Mouse (Mus musculus): ENCODE data around the gene Tssk3.
"Not testable (repeated sequence)": the region's sequence is repeated elsewhere in the genome, so short reads cannot be mapped to it uniquely, and the experiment has no call there.

Tssk3 gene

DNA sequence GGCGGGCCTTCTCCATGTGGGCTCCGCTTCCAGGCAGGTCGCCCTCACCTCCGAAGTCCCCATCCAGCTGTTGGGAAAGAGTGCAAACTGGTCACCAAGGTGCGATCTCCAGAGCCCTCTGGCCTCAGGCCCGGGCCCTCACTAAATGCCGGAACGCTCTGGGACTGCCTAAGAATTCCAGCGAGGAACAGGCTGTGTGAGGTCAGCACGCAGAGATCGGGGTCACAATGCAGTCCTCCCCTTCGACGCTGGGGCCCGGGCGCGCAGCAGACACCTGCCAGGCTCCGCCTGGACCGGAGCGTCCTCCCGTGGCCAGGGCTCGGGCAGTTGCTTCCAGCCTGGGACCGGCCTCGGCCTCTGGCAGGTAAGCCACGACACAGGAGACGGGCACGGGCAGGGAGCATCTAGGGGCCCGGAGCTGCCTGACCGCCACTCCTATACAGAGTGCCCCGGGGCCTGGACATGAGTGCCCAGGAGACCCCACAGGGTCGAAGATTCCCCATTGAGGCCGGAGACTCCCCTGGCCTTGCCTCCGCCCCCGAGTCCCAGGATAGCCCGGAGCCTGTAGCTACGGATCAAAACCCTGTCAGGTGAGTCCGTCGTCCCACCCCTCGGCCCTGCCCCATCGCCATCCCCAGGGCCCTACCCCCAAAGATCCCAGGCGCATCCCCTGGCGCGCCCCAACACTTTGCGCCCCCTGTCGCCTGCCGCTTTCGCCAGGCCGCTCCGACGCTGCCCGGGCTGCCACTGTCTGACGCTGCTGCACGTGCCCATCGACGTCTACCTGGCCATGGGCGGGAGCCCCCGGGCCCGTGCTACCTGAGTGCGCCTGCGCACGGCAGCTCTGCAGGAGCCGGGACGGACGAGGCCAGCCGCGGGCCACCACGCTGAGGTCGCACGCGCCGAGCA, at the start of gene Tssk3, which contains the start of gene Fam229a:
Gene Tssk3, minus strand, starts transcription at position 51 of the 909 bp plus-strand sequence.
Gene Fam229a, plus strand, starts transcription at position 219 of the 909 bp plus-strand sequence.
- DNase-seq (ENCODE audit: extremely low spot score) = peak; percentile 49

DNA sequence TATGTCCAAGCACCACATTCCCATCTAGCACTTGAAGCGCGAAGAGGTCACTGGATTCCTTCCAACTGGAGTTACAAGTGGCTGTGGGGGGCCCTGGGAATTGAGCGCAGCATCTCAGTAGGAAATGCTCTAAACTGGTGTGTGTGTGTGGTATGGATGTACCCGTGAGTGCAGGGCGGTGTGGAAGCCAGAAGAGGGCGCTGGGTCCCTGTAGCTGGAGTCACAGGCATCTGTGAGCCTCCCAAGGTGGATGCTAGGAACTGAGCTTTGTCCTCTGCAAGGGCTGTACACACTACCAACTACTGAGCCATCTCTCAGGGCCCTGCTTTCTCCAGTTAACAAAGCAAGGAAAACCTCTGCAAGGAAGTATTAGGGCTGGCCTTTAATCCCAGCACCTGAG, 49.2 kb upstream of the Tssk3 start:
- DNase-seq (ENCODE audit: extremely low spot score) = no peak

DNA sequence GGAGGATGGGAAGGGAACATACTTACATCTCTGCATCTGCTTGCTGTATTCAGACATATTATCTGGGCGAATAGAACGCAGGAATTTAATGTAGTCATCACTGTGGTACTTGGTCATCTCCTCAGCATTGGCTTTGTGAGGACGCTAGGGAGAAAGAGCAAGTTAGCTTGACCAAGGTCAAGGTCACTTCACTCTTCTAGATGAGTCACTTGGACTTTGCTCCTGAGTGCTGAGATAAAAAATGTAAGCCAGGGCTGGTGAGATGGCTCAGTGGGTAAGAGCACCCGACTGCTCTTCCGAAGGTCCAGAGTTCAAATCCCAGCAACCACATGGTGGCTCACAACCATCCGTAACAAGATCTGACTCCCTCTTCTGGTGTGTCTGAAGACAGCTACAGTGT, 38.1 kb upstream of the Tssk3 start:
- DNase-seq (ENCODE audit: extremely low spot score) = not testable (repeated sequence)

DNA sequence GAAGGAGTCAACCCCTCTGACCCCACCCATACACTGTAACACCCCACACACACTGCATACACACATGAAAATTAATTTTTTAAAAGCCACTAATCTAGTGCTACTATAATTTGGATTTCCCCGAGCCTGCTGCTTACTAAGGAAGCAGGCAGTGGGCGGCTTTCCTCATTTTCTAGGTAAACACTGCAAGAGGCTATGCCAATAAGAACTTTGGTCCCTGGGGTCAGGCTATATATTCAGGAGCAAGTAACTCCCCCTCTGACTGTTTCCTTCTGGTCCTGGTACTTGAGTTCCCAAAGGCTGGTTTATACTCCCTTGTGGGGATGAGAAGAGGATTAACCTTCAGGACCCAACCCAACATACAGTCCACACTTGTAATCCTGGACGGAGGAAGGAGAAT, 35.1 kb upstream of the Tssk3 start:
- no peak for DNase-seq (ENCODE audit: extremely low spot score)

DNA sequence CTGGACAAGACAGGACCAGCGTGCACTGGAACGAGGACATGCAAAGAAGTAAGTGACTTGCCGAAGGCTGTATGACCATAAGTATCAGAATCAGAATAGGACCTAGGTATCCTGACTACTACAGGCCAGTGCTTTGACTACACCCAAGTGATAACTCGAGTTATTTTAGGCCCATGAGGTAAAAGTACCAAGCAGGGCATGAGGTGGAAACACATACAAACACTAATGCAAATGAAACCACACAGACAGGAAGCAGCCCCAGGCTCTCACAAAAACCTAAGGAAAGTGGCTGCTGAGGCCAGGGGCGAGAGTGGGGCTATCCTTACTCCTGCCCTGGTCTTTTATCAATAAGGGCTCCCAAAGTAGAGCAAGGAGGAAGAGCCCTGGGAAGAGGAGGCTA, 34.5 kb upstream of the Tssk3 start:
- DNase-seq (ENCODE audit: extremely low spot score) = no peak

DNA sequence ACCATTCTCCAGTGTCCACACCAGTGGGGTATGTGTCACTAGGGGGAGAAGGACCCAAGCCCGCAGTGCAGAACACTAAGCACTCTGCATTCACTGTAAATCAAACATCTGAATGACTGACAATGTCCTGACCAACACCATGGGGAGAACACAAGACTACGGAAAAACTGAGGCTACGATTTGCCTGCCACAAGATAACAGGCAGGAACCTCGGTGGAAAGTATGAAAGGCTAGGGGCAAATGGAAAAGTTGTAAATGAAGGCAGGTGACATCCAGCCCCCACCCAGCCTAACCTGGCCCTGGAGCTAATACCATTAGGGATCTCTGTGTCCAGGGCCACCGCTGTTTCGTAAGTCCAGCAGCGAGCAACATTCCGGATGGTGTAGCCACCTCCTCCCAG, 27.7 kb upstream of the Tssk3 start:
- no peak for DNase-seq (ENCODE audit: extremely low spot score)

DNA sequence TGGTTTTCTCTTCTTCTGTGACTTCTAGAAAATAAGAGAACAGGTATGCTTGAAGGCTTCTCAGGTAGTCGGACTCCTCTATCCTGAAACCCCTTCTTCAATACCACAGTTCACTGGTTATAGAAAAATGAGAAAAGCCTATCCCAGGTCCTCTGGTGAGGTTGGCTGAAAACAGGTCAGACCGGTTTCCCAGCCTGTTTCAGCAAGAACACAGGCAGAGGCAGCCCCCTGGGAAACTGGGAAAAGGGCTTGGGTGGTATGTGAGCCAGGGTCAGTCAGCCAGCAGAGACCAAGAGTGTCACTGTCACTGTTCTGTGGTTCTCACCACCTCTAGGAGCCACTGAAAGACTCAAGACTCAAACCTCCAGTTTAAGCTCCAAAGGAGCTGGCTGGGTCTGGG, 26.1 kb upstream of the Tssk3 start:
- peak; percentile 42 for DNase-seq (ENCODE audit: extremely low spot score)

DNA sequence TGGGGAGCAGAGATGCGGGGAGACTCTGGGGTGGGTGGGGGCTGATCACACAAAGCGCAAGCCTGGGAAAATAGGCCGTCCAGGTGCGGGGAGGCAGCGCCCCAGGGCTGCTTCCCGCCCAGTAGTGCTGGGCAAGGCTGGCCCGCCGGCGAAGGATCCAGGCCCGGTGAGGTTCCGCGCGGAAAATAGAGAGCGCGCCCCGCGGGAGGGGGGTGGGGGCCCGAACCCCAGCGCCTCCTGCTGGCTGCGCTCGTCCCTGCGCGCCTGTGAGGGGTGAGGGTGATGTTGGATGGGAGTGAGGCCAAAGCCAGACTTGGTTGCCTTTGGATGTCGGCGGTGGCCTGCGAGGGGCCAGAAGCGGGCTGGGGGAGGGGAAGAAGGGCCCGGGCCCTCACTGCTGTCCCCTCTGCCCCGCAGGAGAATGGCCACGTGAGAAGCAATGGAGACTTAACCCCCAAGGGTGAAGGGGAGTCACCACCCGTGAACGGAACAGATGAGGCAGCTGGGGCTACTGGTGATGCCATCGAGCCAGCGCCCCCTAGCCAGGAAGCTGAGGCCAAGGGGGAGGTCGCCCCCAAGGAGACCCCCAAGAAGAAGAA, 23.6 kb upstream of the Tssk3 start:
- DNase-seq (ENCODE audit: extremely low spot score) = peak; percentile 83

DNA sequence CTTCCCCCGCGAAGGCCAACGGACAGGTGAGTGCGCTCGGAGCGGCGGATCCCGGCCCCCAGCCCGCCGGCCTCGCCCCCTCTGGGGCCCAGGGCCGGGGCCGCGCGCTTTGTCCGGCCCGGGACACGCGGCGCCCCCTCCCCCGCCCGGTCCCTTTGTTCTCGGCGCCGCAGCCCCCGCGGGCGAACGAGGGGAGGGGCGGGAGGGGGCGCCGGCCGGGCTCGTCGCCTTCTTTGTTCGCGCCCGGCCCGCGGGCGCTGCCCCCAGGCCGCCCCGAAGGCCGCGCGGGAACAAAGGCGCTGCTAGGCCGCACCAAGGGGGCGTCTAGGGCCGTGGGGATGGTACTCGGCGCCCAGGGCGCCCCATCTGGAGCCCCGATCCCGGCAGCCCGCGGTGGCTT, 23.1 kb upstream of the Tssk3 start:
- DNase-seq (ENCODE audit: extremely low spot score) = no peak

DNA sequence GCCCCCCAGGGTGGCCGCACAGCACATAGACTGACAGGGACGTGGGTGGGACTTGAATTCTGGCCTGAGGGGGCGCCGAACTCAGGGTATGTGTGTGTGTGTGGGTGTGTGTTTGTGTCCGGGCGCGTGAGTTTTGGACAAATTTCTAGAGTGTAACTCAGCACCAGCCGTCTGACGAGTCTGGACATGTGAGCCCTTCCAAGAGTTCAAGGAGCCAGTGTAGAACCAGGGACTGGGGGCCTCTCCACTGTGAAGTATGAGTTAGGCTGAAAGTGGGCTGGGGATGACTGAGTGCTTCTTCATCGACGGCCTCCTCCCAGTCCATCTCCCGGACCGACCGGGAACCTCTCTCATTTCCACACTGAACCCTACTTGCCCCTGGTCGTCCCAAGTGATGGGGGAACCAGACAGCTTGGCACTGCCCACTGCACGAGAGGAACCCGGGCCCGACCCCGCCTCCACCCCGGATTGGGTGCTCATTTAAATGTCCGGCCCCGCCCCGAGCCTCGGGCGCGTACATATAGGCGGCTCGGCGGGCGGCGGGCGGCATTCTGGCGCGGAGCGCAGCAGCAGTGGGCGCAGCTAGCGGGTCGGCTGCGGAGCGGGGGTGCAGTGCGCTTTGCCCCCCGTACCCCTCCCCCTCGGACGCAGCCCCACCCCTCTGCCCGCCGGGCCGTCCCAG, 22.4 kb upstream of the Tssk3 start, which contains the start of gene Marcksl1:
Gene Marcksl1, plus strand, starts transcription at position 496 of the 682 bp plus-strand sequence.
- DNase-seq (ENCODE audit: extremely low spot score) = peak; percentile 94

DNA sequence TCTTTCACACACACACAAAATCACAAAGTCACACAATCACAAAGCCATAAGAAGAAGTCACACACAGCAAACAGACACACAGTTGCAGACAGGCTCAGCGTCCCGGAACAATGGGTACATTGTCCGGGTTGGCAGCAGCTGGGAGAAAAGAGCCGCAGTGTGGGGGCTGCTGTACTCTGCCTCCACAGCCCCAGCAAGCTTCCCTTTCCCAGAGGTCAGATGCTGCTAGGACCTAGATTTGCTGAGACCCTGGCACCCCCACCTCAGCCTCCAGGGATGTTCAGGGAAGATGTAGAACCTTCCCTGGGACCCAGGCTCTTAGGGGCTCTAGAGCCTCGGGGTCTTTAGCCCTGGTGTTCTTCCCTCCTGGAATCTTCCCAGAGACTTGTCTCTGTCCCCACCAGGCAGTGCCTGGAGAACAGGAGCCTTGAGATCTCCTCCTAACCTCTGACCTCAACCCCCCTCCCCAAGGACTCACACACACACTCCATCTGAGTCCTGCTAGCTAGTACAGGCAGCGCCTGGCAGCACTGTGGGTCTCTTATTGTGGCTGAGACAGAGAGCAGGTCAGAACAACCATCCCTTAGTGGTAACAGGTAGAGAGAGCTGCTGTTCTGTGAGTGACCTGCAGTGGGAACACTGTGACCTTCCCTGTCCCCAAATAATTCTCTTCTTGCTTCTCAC, 20.7 kb upstream of the Tssk3 start:
- DNase-seq (ENCODE audit: extremely low spot score) = peak; percentile 54

DNA sequence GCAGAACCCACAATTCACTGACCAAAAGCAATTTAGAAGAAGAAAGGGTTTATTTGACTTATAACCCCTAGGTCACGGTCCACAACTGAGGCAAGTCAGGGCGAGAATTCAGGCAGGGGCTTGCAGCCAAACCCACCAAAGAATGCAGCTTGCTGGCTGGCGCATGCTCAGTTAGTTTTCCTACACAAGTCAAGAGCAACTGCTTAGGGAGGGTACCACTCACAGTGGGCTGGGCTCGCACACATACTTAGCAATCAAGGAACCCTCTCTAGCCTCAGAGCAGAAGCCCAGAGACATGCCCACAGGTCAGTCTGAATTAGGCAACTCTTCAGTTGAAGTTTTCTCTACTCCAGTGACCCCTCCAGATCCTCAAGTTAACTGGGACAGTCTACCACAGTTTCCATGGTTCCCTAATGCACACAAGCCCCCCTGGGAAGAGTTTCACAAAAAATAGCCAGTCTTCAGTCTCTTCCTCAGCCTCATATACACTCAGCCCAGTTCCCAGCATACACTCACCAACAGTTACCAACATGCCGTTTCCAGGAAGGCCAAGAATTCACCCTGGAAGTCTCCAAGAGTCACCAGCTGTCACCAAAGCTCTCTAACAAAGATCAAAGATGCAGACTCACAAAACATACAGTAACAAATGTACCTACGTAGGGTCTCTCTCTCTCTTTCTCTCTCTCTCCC, 20.0 kb upstream of the Tssk3 start:
- peak; percentile 34 for DNase-seq (ENCODE audit: extremely low spot score)

DNA sequence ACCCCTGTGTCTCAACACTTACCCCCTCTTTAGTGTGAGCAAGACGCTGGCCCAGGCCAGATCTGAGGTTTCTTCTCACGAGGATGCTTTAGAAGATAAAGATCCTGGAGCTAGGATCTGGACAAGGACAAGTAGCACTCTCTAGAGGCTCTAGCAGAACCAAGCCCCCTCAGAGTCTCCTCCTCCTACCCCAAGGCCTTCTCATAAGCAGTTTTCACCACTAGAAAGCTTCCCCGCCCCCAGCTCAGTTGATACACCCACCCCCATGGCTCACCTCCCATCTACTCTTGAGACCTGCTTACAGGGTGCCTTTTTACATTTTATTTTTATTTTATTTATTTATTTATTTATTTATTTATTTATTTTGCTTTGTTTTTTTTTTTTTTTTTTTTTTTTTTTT, 18.8 kb upstream of the Tssk3 start:
- no peak for DNase-seq (ENCODE audit: extremely low spot score)

DNA sequence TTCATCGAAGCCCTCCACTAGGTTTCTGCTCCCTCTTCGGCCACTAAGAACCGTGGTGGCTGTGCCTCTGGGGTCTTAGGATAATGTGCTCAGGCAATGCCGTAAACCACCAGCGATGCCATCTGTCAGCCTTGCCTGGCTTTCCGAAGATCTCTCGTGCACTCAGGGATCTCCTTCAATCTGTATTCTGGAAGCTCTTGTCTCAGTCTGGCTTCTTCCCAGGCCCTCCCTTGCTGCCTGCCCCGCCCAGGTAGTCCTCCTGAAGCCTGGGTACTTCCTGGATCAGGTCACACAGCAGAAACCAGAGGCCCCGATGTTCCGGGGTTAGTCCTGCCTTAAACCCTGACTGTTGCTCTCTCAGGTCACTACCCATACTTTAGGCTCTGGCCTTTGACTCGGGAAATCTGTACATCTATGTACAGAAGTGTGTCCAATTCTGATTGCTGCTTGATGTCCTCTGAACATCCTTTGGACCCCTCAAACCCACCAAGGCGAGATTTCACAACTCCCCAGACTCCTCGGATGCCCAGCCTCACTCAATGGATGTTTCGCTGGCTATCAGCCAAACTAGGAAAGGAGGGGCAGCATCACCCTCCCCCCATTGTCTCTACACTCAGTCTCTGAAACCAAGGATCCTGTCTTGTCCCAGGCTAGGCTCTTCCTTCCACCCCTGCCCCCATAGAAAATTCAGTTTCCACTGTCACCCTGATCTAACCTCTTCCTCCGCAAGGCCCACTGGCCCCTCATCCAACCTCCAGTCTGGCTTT, 18.2 kb upstream of the Tssk3 start:
- no peak for DNase-seq (ENCODE audit: extremely low spot score)

DNA sequence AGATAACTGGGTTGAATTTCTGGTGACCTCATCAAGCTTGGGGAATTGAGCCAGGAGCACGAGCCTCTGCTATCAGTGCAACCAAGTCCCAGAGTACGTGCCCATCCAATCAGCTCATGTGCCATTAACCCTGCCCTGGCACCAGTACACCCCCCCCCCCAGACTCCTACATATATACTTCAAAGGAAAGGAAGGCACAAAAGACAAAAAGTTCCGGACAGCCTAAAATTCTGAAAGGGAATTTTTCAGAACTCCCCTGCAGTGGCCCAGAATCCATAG, 17.4 kb upstream of the Tssk3 start:
- no peak for DNase-seq (ENCODE audit: extremely low spot score)

DNA sequence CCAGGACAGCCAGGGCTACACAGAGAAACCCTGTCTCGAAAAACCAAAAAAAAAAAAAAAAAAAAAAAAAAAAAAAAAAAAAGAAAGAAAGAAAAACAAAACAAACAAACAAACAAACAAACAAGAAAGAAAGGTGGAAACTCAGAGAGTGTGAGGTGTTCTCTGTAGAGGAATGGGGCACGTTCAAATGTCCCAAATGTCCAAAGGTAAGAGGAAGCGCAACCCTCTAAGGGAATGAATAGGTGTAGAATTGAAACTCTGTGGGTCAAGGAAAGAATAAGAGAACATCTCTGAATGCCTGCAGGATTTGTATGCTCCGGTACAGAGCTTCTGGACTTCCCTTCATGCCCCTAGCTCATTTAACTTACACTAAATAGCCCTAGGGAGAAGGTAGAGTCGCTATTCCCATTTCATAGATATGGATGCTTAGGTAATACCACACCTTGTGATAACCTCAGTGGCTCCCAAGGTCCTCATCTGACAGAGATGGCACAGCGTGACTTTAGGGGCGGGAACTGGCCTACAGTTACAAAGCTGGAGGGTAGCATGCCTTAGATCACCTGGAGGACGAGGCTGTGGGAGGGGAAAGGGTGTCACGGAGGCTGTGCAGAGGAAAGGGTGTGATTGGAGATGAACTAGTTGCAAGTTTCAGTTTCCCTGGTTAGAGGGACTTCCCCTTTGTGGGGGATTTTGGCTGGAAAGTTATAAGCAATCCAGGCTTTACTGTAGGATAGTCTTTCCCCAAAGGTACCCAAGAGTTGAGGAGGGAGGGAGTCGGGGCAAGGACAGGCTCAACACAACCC, 16.8 kb upstream of the Tssk3 start:
- DNase-seq (ENCODE audit: extremely low spot score) = no peak

DNA sequence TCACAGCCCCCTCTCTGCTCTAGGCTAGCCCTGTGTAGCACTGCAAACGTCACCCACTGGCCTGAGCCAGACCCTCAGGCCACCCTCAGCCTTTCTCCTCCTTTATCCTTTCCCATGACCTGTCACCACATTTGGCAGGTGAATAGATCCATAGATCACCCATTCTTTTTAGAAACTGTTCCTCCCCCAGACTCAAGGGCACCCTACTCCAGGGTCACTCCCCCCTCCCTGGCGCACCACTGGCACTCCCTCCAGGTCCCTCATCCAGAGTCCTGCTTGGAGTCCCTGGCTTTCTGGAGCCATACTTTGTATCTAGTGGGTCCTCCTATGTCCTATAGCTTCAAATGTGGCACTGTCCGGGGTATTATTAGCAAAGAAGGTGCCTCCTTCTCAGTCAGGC, 14.7 kb upstream of the Tssk3 start:
- no peak for DNase-seq (ENCODE audit: extremely low spot score)

DNA sequence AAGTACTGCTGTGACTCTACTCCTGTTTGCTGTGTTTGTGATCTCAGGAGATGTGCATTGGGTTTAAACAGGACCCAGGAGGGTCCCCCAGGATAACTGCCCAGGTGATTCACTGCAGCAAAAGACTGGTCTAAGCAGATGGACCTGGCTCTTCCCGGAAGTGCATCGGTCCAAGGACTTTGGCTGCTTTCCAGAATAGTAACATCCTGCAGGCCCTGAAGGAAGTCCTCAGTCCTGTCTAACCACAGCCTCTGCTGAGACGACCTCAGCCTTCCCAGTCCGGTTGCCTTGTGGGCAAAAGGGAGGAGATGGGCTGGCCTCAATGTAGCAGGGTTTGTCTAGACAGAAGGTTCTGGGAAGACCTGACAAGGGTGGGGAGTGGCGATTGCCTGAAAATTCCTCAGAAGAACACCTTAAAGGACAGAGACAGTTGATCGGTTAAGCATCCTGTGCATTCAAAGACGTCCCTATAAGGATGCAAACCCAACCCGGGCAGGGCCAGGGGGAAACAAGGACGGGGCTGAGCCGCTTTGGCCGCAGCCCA, 12.2 kb upstream of the Tssk3 start:
- no peak for DNase-seq (ENCODE audit: extremely low spot score)

DNA sequence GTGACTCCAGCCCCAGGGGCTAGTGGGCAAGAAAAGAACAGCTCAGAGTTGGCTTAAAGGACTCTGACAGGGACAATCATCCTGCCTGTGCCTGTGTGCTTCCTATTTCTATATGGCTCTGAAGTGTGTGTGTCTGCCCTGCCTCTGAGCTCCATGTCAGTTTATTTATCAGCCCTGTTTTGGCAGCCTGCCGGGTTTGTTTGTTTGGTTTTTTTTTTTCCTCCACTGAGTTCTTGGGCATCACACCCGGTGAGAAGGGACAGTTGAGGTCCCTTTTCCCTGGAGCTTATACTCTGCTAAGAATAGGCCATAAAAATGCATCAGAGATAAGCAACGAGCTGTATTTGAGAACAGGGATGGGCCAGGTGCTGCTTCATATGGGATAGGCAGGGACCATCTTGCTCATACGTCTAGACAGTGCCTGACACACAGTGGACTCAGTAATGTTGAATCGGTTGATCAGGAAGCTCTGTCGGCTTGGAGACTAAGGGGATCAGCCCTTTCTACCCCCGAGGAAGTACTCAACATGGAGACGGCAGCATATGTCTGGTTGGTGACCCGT, 11.6 kb upstream of the Tssk3 start:
- DNase-seq (ENCODE audit: extremely low spot score) = no peak
